Mouse (Mus musculus) large intestine, adult 2 months (tissue): Measurements from ENCODE around the gene 4931422A03Rik. TPM values are rescaled to one million over a fixed set of nuclear protein-coding genes. Genes with fewer than 3 reads are reported as not detected.

ENCODE experiments used
- DNase-seq: peaks from one replicate; pipeline ENCODE4 v3.0.0-alpha.2; 2012; ENCODE audit warnings: low read depth, low spot score
- WGBS: fragments of 180-500 bp; shearing (Covaris S2); methylation state at CpG from one replicate; pipeline ENCODE4 v1.1.7; 2018; 5-methylcytosine and 5-hydroxymethylcytosine counted together
- polyA plus RNA-seq: library from polyadenylated mRNA; depleted of rRNA; stranded (reverse); fragments of >200 nt; gene quantifications from 2 replicates; pipeline ENCODE4 v1.2.3, GENCODE M21; 2012

Gene 4931422A03Rik
- polyA plus RNA-seq, 1 experiment, result not detected

GRCm38 (mm10) chr2:103944859-103945258, 83.3 kb downstream of the 4931422A03Rik start:
- WGBS, result 76% methylated on average over 2 of the region's 2 CpGs
- no peak for DNase-seq

DNA sequence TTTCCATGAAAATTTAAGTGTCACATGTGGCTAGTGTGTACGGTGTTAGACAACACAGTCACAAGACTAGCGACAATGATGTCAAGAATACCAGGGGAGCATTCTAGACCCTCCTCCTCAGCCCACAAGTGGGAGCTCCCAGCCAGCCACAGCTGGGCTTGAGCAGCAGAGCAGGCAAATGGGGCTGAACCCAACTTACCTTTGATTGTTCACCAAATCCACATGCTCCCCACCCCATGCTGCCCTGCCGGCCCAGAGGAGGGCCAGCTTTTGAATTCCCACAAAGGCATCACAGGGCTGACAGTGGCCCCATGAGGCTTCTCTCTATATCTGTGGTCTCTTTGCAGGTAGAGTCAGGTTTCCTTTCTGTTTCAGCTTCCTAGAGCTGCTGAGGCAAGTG, 87.1 kb downstream of the 4931422A03Rik start:
- WGBS, result 83% methylated on average over 3 of the region's 3 CpGs
- no peak for DNase-seq

- DNase-seq, result no peak
These were observed 89.2 kb downstream of the 4931422A03Rik start for GRCm38 (mm10) chr2:103939003-103939402.

- WGBS, result 64% methylated on average over 1 of the region's 1 CpGs
- DNase-seq, result no peak
These were observed 89.6 kb downstream of the 4931422A03Rik start for GRCm38 (mm10) chr2:103938573-103938972.

GRCm38 (mm10) chr2:103937670-103938069, 90.5 kb downstream of the 4931422A03Rik start:
- WGBS, result 77% methylated on average over 2 of the region's 2 CpGs
- DNase-seq, result no peak

GRCm38 (mm10) chr2:103936666-103937065, 91.5 kb downstream of the 4931422A03Rik start:
- WGBS, result 90% methylated on average over 2 of the region's 2 CpGs
- DNase-seq, result no peak

DNA sequence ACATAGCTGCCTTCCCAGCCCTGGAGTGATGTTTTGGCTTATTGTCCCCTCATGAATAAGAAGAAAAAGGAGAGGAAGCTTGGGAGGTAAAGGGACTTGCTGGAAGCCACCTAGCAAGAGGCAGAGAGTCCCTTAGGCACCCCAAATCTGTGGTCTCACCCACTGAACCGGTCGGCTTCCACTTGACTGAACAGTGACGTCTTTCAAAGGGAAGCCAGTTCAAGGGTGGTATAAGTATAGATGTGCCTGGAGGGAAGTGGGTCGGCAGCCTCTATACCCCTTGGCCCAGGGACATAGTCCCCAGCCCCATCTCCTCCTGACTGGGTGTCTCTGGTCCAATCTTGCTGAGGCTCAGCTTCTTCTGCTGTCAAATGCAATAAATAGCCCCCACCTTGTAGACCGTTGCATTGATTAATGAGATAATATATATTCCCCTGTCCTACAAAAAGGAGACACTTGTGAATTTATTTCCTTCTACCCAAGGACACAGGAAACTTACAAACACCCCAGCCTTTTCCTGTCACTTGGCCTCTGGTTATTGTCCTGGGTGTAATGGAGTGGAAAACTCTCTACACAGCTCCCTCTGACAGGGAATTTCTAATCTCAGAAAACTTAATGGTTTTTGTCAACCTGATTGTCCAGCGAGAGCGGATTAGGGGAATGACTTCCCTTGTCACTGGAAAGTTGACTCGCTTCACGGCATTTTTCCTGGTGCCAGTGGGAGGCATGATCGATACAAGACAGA, 92.3 kb downstream of the 4931422A03Rik start:
- WGBS, result 73% methylated on average over 10 of the region's 10 CpGs
- no peak for DNase-seq

DNA sequence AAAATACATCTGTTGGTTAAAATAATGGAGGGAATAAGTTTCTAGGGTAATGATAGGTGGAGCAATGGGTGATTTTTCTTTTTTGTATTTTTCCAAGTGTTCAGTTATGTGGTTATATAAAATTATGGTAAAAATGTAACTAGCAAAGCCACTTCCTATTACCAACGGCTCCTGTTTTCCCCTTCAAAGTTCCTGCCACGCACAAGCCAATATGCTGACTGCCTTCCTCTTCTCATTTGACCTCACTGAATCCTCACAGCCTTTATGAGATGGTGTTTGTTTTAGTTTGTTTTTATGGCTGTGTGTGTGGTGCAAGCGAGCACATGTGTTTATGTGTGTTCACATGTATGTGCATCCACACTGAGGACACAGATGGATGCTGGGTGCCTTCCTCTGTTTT, 93.5 kb downstream of the 4931422A03Rik start:
- no peak for DNase-seq
- 16% methylated on average over 3 of the region's 3 CpGs for WGBS

GRCm38 (mm10) chr2:103934270-103934669, 93.9 kb downstream of the 4931422A03Rik start:
- 48% methylated on average over 7 of the region's 7 CpGs for WGBS
- no peak for DNase-seq

GRCm38 (mm10) chr2:103932480-103932879, 95.7 kb downstream of the 4931422A03Rik start:
- no peak for DNase-seq
- 54% methylated on average over 9 of the region's 9 CpGs for WGBS

- DNase-seq, result no peak
- whole genome bisulfite sequencing, result 49% methylated on average over 2 of the region's 2 CpGs
These were observed 96.1 kb downstream of the 4931422A03Rik start for GRCm38 (mm10) chr2:103932025-103932424.

DNA sequence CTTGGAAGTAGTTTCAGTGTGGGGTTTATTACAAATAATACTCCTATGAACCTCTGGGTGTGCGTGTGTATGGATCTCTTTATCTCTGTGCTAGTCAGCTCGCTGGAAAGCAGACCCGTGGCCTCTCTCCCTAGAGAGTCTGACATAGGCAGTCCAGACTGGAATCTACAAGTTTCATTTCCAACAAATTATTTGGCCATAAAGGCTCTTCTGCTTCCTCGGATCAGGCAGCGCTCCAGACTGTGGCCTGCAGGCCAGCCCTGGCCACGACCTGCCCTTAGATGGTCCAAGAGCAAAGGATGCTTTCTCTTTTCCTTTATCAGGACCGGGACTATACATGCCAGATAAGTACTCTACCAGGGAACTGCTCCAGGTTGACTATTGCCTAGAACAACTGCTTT, 96.7 kb downstream of the 4931422A03Rik start:
- WGBS, result 55% methylated on average over 7 of the region's 7 CpGs
- no peak for DNase-seq

DNA sequence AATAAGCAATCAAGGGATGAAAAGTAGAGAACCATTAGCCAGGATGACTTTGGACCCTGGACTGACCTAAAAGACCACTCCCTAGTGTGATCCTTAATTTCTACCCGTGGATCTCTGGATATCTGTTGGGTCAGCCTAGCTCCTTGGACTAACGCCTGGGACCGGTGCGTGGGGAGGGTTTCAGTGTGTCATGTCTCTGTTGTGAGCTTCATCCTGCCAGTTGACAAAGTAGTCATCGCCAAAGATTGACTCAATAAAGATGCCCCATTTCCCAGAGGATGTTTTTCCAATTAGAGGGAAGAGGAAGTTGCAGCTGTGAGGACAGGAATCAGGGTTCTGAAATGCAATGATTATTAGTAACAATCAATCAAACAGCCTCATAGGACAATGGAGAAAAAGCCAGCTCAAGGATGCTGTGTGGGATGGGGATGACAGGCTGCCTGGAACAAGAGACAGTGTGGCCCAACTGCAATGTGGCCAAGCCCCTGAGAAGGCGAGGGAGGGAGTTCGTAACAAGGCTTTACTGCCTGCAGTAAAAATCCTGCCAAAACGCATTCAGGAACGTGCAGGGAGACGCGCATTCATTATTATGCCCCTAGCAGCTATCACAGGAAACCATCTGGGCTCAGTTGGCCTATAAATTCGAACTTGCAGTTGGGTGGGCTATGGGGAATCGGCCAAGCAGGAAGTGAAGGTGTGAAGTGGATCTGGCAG, 97.7 kb downstream of the 4931422A03Rik start:
- DNase-seq, result no peak
- WGBS, result 32% methylated on average over 13 of the region's 13 CpGs

GRCm38 (mm10) chr2:103927610-103928145, 100.5 kb downstream of the 4931422A03Rik start:
- DNase-seq, result no peak
- 69% methylated on average over 1 of the region's 1 CpGs for WGBS

GRCm38 (mm10) chr2:103926586-103927113, 101.5 kb downstream of the 4931422A03Rik start:
- WGBS, result 87% methylated on average over 4 of the region's 4 CpGs
- DNase-seq, result no peak

GRCm38 (mm10) chr2:103919488-103919887, 108.7 kb downstream of the 4931422A03Rik start:
- WGBS, result 85% methylated on average over 6 of the region's 6 CpGs

DNA sequence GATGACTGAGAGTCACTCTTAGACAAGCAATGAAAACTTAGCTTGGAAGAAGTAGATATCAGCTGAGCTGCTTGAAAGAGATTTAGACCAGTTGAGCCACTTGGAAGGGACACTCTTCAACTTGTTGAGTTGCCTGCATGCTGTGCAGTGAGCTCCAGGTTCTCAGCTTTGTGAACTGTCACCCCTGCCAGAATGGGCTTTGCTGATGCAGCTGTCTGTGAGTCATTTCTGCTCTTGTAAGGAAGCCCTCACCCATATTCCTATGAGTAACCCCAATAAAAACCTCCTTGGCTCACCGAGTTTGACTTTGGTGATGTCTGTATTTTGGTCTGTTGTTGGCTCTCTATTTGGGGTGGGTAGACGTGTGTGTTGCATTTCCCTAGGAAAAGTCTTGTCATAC, 109.8 kb downstream of the 4931422A03Rik start:
- DNase-seq, result no peak
- WGBS, result 54% methylated on average over 2 of the region's 2 CpGs

More at GRCm38 (mm10) chr2:103919488-103919887, 108.7 kb downstream of the 4931422A03Rik start:
- no peak for DNase-seq

DNA sequence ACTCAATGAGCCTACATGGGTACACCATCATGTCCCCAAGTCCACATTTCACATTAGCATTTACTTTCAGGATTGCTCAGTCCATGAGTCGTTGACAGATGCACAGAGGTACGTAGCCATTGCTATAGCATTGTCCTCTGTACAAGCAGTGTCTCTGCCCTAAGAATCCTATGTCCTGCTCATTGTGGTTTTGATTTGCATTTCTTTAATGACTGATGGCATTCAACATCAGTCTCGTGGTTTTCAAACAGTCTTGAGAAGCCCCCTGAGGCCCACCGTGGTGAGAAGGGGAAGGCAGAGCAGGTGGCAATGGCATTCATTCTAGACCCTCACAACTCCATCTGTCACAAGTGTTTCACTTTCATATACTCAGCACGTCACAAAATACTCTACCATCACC, 110.8 kb downstream of the 4931422A03Rik start:
- DNase-seq, result no peak

More for the DNA sequence above, 110.8 kb downstream of the 4931422A03Rik start:
- 81% methylated on average over 5 of the region's 5 CpGs for WGBS
